Mouse (Mus musculus) gastrocnemius, postnatal 4 days (tissue): ENCODE measurements at regions not wholly inside any gene's neighbourhood (a gene's known extent, or its start where the extent isn't known, plus 50 kb on each side); places are given as distances from the start of the nearest gene placed in this dataset.

Source experiments
- DNase-seq, 2 experiments: peaks; one replicate each; pipeline ENCODE4 v3.0.0; 2021 to 2022; ENCODE audit warnings: low spot score in 2 of 2, mixed read lengths in 2 of 2

- no peak for DNase-seq
These were observed 51.0 kb upstream of the Stt3b start for GRCm38 (mm10) chr9:115361191-115361590.

- DNase-seq: no peak
These were observed 51.7 kb upstream of the Stt3b start for GRCm38 (mm10) chr9:115361881-115362280.

DNA sequence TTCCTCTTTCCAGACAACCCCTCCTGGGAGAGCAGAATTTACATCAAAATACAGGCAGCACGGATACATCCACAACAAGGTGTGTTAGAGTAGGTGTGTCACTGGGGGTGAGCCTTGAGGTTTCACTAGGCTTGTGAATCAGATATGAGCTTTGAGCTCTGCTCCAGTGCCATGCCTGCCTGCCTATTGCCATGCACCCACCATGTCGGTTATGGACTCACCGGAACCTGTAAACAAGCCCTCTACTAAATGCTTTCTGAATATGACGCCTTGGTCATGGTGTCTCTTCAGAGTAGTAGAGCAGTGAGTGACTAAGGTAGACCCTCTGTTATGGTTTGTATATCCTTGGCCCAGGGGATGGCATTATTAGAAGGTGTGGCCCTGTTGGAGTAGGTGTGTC, 52.3 kb upstream of the Stt3b start:
- no peak for DNase-seq

- DNase-seq: no peak
These were observed 55.0 kb upstream of the Stt3b start for GRCm38 (mm10) chr9:115364919-115365861.

DNA sequence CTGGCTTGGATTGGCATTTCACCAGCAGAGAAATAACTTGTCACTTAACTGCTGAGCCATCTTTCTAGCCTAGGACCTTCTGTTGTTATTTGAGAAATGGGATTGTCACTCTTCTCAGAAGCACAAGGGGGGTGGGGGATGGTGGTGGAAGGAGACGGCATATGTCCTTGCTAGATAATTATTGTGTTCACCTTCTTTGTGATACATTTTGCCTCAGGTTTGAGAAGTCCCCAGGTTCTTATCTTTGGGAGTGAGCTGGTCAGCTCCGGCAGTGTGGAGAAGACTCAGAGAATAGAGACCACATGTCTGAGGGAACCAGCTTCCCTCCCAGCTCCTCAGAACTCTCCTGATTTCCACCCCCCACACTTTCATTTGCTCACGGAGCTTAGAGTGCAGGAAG, 57.6 kb upstream of the Stt3b start:
- DNase-seq: no peak

DNA sequence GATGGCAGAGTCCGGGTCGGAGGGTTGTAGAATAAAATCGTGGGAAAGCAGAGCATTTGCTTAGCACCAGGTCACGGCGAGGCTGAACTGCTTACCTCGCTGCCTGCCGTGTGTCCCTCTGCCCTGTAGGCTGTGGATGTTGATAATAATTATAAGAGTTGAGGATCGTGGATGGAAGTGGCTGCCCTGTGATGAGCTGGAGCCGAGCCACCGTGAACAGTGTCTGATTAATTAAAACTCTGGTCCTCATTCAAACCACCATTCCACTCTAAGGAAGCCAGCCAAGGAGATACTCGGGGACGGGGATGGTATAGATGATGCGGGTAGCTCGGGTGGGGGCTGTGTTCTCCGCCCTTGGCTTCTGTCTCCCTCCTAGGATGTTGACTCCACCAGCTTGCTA, 70.1 kb upstream of the Stt3b start:
- DNase-seq: no peak

DNA sequence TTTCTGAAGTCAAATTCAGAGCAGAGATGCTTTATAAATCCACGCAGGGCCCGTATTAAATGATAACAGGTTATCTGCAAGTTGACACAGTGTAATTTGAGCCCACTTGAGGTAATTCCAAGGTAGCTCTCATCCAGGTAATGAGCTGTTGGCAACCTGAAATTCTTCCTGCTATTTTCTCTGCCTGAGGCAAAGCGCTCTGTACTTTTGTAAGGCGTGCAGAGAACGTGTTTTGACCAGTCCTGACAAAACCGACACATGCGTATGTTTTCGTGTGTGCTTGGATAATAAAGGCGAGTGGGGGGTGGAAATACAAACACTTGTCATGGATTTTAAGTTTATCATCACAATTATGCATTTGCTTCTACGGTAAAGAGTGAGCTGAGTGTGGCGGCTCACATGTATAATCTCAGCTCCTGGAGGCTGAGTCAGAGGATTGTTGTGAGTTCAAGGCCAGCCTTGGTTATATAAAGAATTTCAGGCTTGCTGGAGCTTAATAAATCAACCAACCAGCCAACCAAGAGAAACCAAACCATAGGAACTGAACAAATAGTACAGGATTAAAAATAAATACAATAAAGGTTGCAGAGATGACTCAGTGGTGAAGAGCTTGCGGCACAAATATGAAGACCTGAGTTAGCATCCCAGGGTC, 72.7 kb upstream of the Stt3b start:
- DNase-seq: no peak

DNA sequence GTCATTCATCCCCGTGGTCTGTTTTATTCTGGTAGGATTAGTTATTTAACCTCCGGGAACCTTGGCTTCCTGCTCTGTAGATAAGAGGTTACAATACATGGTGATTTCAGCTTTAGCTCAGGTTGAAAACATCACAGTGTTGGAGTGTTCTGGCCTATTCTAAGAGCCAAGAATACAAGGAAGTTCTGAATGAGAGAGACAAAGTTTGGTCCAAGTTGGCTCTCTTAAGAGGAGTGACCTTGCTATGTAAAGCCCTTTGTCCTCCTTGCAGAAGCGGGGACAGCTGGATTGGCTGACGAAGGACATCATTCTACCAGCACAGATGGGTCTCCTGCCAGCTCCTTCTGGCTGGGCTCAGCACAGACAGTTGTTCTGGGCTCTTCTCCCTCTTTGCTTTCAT, 73.7 kb upstream of the Stt3b start:
- peak in 1 of 2 experiments; percentile 67 for DNase-seq

- peak in 1 of 2 experiments; percentile 13 for DNase-seq
These were observed 74.1 kb upstream of the Stt3b start for GRCm38 (mm10) chr9:115384345-115384744.

DNA sequence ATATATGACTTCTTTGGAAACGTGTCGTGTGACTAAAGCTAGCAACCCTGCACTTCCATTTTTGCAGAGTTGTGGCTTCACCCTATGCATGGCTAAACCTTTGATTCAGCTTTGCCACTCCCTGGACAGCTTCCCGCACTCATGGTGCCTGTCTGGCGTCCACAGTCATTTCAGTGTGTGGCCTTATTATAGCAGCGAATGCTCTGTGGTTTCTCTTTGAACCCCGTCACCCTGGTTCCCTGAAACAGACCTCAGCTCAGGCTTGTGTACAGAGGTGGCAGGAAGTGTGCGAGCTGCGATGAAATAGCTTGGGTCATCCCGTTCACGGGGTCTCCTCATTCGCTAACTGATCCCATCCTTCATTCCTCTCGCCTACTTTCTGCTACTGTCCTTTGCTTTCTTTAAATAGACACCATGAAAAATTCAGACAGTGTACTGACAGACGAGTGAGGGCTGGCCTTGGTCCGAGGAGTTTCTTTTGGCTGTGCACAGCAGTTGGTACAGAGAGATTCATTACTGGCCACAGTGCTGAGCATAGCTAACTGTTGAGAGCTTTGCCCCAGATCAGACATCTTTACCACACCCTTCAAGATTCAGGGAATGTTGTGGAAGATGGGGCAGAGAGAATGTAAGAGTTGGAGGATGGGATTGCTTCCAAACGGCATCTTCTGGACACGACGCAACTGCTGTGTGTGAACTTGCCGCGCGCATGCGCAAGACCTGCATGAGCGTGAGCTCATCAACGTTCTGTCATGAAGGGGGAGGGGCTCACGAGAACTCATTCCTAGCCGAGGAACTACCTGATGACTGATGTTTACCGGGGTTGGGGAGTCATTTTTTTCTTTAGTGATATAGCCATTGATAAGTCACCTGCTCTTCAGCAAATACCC, 77.5 kb upstream of the Stt3b start:
- DNase-seq: no peak

DNA sequence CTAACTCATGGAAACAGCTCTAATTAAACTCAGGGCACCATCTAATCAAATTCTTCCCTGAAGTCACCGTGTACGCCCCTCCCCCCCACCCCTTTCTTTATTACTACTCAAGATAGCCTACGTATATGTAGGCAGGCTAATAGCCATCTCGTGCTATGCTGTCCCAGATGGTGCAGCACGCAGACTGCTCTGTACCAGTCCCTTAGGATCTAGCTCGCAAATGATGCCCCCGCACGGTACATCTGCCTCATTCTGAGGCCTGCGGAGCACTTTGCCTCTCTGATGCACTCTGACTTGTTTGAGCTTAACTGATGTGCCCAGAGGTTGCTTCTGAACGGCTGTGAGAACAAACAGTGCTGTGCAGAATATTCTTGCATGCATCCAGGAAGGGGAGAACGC, 78.1 kb upstream of the Stt3b start:
- no peak for DNase-seq

GRCm38 (mm10) chr9:115389082-115389481, 78.9 kb upstream of the Stt3b start:
- no peak for DNase-seq

DNA sequence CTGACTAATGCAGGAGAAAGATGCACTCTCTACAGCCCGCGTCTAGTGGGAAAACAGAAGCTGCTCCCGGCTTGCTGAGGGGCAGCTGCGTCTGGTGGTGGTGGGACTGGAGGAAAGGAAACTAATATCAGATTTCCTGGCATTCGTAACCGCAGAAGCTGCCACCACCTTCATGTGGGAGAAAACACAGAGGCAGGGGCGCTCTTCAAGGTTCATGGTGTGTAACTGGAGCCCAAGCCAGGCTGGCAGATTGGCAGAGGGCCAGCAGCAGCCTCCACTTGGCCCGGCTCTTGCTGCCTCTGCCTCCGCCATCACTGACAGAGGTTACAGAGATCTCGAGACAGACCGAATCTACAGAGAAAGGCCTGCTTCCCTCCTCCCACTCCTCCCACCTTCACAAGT, 80.7 kb upstream of the Stt3b start:
- DNase-seq: peak; percentile 38 to 68

GRCm38 (mm10) chr9:115395511-115395910, 85.3 kb upstream of the Stt3b start:
- no peak for DNase-seq

- DNase-seq: no peak
These were observed 90.2 kb upstream of the Stt3b start for GRCm38 (mm10) chr9:115400461-115400860.

- no peak for DNase-seq
These were observed 91.4 kb upstream of the Stt3b start for GRCm38 (mm10) chr9:115401405-115402151.

DNA sequence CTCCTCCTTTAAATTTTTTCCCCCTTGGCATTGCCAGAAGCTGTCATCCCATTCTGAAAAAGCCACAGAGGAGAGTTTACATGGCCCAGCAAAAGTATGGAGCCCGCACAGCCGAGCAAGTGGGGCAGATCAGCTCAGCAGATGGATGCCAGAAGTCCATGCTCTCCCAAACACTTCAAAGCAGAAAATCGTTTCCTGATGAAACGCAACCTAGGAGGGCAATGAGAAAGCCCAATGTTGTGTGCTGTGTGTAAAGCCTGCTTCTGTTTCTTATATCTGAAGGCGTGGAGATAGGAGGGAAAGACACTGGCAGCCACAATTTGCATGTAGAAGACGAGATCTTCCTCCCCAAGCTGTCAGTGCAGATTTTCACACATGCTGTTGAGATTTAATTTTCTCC, 92.4 kb upstream of the Stt3b start:
- DNase-seq: no peak

DNA sequence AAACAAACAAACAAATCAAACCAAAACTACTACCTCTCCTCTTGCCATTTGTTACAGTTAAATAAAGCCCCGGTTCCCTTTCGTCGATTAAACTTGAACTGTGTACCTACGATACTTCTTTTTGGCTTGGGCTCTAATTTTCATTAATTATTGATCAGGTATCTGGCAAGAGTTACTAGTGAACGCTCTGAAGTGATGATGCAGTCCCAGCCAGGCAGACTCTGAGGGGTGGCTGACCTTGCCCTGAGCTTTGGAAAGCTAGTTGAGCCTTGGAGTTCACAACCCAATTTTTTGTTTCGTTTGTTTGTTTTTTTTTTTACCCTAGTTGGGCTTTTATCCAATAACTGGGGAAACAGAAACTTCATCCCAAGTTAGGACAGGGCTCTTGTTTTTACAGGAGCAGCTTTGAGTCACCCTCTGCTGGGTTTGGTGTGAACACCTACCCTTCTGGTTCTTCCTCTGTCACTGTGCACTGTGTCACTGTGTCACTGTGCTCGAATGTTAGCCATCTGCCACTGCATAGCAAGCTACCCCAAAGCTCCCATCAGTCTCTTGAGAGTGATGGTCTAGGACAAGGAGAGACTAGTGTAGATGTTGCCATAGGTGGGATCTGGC, 93.2 kb upstream of the Stt3b start:
- no peak for DNase-seq

- DNase-seq: no peak
These were observed 97.8 kb upstream of the Stt3b start for GRCm38 (mm10) chr9:115407901-115408470.

DNA sequence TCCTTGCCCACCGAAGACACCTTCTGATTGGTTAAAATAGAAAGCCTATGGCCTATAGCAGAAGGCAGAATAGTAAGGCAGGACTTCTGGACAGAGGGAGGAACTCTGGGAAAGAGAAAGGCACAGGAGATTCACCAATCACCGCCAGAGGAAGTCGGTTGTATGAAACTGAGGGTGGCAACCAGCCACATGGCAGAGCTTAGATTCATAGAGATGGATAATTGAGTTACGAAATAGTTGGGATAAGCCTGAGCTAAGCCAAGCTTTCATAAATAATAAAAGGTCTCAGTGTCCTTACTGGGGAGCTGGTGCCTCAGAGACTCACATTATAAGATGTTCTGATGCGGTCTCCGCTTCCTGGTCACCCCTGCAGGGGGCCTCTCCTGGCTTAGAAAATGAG, 98.7 kb upstream of the Stt3b start:
- no peak for DNase-seq
